Mouse (Mus musculus) embryo, embryonic 11 days (tissue): ENCODE data around the gene Pcdh7.

Experiments
- DNase-seq: peaks from one replicate; pipeline ENCODE4 v3.0.0-alpha.2; 2015

The Pcdh7 gene

DNA sequence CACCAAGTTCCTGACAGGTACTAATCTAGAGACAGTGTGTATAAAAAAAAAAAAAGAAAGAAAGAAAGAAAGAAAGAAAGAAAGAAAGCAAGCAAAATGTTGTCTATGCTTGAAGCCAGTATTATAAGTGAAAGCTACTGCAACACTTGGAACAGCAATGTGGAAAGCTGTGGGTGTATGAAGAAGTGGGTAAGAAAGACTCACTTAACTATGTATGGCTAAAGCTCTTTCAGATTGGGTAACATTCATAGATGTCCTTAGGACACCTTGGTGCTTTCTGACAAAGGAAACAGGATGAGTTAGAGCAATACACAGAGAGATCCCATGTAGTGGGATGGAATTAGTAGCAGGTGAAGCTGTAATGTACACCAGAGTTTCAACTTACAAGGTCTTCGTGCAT lies 32.6 kb downstream of the Pcdh7 start:
- no peak for DNase-seq

DNA sequence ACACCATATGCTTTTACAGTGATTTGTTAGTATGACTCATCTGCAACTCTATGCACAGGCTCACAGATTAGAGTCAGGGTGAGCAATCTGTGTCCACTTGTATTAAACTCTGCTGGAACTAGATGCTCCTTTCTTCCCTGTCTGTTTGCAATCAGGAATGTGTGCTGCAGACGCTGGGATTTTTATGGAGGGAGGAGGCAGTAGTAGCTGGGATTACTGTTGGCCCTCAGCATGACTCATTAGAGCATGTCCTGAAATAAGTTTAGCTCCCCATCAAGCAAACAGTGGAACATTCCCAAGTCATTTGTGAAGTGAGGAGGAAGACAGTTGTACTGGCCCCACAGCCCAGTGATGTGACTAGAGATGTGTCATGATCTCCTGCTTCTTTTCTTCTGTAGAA lies 38.0 kb downstream of the Pcdh7 start:
- DNase-seq = no peak

DNA sequence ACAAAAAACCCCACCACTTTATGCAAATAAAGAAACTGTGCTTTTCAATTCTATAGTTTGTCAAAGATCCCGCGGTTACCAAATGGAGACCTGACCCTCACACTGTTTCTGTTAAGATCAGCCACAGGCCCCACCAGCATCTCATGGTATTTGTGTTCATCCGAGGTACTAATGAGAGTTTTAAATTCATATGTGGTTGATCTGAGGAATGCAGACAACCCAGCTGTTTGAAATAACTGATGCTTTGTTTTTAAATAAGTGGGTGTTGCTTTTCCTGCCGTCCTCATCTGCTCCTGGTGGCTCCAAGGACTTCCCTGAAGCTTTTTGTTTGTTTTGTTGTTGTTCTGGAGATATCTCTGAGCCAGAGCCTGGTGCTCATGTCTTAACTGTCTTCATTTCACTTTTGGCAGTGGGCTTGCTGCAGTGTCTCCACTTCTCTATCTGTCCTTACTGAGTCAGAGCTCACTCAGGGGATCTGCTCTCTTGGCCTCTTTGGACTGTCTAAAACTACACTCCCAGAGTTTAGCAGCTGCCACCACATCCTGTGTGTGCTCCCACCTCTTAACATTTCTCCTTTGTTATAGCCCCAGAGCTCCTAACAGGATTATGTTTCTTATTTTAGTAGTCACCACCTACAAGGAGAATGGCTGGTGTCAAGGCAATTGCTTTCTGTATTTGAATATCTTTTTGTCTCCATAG lies 39.1 kb downstream of the Pcdh7 start:
- peak; percentile 7 for DNase-seq

DNA sequence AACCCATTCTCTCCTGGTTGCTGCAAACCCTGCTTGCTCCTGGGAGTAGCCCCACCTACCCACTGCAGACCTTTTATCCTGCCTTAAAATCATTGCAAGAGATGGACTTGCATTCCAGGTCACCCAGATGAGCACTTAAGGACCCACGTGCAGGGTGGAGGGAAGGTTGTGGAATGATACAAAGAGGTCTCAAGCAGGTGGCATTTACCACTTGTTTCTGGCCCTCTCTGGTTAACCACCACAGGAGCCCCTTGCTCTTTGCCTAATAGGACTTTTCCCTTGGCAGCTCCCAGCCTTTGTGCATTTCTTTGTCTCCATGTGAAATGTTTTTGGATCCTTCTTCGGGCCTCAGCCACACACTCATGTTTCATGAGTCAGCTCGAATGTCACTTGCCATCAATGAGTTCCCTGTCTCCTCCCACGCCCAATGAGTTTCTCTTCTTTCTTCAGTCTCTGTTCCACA lies 39.7 kb downstream of the Pcdh7 start:
- DNase-seq = peak; percentile 28

DNA sequence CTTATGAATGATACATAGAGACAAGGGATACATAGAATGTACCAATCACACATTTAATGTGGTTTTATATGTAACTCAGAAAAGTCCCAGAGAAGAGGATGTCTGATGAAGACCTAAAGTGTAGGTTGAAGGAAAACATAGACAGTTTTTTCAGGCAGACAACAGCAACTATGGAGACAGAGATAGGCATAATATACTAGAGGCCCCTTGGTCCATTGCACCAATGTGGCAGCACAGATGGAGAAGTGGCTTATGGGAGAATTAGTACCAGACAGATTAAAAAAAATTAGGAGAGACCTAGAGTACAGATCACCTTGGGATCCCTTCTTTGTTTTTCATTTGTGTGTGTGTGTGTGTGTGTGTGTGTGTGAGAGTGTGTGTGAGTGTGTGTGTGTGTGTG lies 41.2 kb downstream of the Pcdh7 start:
- no peak for DNase-seq

DNA sequence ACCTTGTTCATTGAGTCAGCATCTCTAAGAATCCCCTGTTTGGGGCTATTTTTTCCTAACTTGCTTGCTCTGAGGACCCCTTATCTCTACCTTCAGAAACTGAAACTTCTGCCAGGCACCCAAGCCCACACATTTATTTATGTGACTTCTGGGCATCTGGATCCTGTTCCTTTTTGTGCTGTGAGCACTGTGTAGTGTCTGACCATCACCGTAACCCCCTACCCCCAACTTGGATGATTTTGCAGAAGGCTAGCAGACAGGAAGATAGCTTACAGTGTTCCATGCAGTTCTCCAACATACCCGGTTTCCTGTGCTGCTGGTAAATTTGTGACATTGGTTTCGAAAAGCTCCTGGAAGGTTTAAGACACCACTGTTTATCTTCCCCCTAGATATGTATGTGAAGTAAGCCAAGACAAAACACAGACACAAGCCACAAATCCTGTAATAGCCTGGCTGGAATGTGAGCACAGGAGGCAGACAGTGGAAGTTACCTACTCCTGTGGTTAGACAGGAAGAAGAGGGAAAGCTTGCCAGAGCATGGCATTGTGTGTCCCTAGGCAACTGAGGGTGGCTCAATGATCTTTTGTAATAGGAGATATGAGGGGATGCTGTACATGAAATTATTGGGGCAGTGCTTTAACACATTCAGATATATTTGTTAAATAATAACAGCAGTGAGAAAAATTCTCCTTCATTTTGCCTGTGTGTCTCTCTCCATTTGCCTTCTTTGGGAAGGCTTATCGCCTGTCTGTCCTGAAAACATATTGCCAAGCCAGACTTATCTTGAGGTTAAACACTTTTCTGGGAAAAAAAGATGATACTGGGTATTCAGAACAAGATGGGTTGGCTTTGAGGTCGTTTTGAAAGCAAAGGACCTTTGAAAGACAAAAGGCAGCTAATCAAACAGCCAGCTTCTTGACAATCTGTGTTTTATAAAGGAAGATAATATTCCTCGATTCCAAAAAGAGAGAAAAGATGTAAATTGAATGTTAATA lies 42.6 kb downstream of the Pcdh7 start:
- no peak for DNase-seq

DNA sequence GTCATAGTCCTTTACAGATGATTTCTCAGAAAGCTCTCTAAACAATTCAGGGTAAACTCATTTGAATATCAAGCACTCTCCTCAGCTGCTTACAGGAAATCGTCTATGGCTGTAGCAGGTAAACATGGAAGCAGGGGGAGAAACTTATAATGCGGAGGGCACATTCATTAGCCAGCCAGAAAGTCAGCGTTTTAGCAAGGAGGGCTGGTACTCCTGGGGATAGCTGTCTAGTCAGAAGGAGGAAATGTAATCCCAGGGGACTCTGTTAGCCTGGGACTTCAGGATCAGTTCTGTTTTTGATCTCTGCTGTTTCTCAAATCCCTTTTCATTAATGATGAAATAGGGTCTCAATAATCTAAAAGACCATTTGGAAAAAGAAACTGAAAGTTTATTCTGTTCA lies 47.6 kb downstream of the Pcdh7 start:
- no peak for DNase-seq

DNA sequence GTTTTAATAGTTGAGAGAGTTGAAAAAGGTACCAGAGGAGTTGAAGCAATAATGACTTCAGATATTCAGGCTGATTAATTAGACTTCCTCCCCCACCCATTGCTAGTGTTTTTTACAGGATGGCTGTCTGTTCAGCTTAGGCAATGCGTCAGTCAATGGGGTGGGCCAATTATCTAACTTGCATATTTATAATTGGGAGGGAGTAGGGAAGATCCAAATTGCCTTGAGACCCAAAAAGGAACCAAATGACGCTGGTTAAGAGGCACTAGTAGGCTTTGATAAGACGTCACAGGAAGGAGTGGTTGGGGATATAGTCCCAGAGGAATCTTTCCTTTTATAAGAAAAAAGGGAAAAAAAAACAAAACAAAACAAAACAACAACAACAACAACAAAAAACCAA lies 49.6 kb downstream of the Pcdh7 start:
- no peak for DNase-seq

DNA sequence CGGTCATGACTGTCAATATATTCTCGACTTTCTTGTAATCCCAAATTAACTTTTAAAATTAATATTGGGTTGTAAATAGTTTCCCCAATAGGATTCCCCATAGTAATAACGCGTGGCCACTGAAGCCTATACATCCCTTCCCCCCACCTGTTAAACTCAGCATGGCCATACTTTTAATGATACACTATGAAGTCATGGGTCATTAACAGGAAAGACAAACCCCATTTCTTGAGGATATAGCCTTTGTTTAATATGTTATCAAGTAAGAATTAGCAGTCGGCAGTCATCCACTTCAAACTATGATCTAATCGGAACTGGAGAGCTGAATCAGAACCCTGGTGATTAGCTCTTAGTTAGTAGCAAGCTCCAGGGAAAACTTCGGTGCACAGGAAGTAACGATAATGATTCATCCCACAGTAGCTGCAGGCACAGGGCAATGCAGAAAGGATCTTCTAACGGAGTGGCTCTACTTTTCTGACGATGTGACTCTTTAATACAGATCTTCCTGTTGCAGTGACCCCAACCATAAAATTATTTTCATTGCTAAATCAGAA lies 50.8 kb downstream of the Pcdh7 start:
- DNase-seq = no peak

DNA sequence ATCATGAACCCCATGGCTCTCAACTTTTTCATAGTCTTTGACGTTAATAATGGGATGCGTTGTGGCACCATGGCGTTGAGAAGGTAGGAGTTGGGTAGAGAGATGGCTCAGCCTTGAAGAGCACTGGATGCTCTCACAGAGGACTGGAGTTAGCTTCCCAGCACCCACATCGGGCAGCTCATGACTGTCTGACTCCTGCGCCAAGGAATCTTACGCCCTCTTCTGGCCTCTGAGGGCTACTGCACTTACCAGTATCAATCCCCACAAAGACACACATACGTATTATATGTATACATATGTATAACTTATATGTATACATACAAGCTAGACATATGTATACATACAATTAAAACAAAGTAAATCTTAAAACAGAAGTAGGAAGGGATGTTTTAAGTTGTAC lies 51.9 kb downstream of the Pcdh7 start:
- no peak for DNase-seq

DNA sequence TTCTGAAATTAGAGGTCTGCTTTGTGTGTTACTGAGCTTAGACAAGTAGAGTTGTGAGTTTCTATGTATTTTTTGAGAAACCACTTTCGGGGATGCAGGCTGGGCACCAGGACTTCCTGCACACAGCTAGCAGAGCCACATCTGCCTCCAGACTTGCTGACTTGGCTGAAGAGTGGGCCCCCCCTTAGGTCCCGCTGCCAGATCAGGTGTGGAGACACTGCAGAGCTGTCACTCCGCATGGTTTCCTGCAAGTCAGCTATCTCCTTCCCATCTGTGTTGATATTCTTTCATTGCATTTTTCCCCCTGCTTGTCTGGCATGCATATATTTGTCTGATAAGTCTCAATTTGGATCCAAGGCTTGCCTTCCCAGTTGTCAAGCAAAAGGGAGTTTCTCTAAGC lies 52.6 kb downstream of the Pcdh7 start:
- no peak for DNase-seq

DNA sequence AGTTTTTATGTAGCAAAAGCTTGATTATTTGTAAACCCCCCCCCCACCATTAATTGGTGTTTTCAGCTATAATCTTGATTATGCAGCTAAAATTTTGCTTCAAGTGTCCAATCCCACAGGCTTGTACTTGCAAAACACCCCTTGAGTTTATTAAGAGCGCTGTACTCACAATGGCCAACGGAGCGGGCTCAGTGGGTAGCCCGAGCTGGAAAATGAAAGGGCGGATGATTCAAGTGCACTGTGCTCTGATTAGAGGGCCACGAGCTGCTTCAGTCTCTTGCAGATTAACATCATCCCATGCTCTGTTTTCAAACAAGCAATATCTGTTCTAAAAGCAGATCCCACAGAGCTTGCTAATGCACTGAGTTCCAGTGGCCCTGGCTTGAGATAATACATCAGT lies 53.4 kb downstream of the Pcdh7 start:
- DNase-seq = no peak

DNA sequence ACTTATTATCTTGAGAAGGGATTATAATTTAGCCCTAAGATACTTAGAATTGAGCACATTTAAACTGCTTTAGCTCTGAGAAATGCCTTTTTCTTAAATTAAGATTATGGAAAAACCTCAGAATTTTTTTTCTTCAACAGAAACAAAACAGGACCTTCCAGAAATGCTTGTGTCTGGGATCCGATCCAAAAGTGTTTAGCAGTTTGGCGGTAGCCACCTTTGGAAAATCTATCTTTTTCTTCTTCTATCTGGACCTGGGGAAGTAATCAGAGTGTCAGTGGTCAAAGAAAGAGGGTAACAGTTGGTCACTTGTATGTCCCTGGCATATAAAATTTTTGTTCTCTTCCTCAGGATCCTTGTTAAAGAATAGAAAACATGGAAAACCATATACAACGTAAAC lies 54.9 kb downstream of the Pcdh7 start:
- DNase-seq = no peak

DNA sequence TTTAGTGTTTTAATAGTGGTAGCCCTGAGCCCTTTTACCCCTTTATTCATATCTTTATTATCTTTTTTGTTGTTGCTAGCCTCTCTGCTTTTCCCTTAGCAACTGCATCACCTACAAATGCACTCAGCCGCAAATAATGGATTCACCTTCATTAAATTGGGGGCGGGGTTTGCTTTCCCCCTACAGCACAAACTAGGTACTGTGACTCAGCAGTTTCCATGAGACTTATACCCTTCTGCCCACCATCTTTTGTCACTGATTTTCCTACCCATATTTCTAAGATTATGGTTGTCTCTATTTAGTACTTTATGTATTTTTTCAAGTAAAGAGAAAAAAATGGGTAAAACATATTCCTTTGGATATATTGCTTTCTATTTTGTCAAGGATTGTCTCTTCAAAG lies 56.7 kb downstream of the Pcdh7 start:
- DNase-seq = no peak

DNA sequence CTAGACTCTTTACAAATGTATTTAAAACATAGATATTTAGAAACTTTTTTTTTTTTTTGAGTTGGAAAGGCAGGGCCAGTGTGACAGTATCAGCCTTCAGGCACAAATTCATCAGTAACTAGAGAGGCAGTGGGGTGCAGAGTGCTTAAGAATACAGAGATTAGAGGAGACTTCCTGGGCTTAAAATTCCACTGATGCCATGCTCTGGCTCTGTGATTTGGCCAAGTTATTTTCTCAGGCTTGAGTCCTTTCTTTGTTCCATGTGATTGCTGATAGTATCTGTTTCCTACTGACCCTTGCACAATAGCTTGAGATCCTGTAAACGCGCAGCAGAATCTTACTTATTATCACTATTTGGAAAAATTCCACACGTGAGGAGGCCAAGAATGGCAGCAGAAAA lies 60.3 kb downstream of the Pcdh7 start:
- DNase-seq = no peak

DNA sequence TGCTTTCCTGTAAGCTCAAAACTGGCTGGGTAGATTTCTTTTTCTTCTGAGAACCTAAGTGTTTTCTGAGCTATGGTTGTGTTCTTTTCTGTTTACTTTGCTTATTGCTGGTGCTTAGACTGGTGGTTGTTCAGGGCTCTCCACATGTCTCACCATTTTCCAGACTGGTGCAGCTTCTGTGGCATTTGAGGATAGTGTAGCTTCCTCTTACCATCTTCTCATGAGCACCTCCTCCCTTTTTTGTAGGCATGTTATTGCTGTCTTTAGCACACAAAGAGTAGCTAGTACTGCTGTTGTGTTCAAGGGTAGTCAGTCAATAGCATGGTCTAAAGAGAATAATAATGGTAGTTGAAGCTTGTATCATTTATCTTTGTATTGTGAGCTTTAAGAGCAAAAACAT lies 62.2 kb downstream of the Pcdh7 start:
- no peak for DNase-seq

DNA sequence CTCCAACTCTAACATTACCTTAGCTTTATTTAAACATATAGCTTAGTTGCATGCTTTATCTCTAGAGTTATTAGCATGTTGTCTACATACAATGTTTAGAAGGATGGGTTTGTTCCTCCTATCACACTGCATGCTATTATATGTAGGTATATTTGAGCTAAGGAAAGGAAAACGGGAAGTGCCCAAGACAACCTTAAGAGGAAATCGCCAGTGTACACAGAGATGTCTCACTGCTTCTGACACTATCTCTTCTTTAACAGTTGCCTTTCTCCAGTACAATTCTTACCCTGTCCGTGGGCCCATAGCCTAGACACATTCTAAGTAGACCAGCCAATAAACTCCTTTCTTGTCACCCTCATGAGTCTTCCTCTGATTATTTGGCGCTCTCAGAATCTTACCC lies 62.8 kb downstream of the Pcdh7 start:
- no peak for DNase-seq

DNA sequence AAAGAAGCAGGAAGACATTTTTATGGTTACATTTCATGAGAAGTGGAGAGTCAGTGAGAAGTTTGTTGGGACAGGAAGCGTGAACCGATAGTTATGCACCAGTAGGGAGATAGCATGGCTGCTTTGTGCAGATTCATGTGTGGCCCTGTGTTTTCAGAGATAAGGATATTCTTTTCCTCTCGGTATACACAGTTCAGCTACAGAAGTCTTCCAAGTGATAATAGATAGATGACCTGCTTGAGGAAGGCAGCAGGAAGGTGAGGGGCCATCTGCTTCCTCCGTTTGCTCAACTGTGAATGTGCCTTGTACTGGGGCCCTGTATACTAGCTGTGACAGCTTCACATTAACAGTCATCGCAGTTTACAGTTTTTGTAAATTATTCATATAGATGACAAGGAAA lies 64.2 kb downstream of the Pcdh7 start:
- no peak for DNase-seq

DNA sequence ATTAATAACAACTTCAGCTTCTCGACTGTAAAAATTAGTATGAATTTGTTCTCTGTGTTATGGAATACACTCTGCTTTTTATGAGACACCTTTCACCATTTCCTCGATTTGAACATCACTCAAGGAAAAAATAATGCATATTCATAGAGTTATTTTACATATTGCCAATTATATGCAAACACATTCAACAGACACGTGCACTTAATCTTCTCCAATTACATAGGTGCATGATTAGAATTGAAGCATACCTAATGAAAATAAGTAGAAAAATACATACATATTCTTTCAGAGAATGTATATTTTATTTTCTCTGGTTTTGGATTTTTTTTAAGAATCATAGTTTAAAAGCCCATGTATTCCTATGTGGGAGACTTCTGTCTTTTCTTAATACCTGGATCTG lies 64.8 kb downstream of the Pcdh7 start:
- DNase-seq = no peak

DNA sequence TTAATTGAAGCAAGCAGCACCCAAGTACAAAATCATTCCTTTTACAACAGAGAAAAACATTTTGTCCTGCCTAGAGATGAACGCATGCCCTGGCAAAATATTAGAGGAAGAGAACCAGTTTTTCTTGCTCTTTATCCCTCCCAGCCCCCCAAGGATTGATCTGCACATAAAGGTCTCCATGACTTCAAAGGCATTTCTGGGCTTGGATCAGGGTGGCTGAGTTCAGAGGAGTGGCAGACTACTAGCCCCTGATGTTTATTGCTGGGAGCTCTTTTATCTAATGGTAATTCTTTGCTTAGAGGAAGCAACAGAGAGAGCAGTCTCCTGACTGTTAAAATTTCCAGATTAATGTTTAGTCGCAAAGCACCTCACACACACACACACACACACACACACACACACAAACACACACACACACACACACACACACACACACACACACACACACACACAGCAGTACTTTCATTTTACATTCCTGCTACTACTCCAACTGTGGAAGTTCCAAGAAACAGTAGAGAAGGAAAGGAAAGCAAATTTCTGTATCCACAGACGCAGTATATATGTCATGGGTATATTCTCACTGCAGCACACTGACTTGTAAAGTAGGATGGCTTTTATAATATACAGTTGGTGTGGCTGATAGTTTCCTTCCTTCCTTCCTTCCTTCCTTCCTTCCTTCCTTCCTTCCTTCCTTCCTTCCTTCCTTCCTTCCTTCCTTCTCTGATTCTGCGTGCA lies 71.2 kb downstream of the Pcdh7 start:
- DNase-seq = peak; percentile 21

DNA sequence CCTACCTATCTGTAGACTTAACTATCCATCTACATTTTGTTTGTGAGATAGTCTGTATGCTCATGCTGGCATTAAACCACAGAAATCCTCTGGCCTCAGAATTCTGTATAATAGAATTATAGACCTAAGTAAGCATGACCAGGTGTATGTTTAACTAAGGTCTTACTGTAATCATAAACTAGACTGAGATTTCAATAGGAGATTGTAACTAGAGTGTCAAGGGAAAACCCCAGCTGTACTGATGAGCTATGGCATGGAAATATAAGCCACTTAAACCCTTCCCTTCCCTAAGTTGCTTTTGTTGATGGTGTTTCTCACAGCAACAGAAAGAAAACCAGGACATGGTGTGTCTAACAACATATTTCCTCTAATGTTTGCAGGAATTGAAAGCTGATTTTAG lies 78.6 kb downstream of the Pcdh7 start:
- no peak for DNase-seq

DNA sequence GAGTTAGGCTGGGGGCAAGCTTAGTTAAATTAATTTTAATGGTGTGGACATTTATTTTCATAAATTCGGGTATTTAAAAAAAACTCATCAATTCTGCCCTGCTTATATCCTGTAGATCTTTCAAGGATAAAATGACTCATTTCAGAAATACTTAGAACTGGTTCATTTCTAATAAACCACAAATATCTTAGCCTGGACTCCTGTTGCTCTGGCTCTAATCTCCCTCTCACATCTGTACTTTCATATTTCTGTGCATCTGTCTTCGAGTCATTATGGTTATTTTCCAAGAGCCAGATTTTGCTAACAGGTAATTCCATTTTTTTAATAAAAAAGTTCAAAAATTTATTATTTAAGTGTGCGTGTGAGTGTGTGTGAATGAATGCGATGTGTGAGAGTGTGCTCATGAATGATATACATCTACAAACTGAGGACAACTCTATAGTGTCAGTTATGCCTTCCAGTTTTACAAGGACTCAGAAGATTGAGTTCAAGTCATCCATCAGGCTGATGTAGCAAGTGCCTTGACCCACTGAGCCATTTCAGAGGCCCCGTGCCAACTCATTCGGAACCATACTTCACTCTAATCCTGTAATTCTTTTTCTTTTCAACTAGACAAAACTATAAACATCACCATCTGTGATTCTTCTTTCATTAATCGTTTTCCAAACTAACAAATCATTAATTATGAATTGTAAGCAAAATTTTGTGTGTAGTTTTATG lies 80.3 kb downstream of the Pcdh7 start:
- no peak for DNase-seq

DNA sequence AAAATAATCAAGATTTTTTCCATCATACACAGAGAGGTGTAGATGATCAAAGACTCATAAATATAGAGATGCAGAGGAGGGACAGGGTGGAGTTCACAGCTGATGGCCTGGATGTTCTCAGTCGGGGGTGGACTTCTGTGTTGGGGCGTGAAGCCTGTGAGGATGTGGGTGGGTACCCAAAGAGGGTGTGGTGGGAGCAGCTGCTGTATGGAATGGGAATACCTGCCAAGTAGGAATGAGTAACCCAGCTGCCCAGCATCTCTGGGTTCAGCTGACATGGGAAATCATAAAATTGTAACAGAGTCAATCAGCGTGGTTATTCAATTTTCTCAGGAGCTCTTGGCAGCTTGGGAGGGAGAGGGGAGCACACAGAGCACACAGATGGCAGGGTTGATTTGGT lies 85.3 kb downstream of the Pcdh7 start:
- no peak for DNase-seq
